Mouse (Mus musculus): ENCODE results near the gene Rgs11. TPM values are rescaled to one million over a fixed set of nuclear protein-coding genes. Genes with fewer than 3 reads are reported as not detected.

Gene Rgs11
- 0.28 and 0.46 TPM in 2 replicates for polyA plus RNA-seq (2012; rRNA removed)

DNA sequence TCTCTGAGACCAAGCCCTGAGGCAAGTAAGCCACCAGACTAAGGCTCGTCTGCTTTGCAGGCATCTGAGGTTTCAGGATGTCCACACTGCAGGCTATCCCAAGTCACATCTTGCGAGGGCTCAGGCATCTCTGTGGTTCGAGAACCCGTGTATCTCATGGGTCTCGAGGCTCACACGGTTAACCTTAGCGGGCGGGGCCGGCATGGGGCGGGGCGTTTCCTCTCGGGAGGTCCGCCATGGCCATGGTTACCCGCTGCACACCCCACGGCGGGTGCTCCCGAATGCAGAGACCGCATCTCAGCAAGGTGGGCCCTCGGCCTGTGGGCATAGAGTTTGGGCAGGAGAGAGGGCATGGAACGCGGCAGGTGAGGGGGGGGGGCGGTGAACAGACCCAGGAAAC lies at the start of gene Rgs11:
Gene Rgs11 (plus strand): TSS at position 215 of the 400 bp plus-strand sequence.

DNA sequence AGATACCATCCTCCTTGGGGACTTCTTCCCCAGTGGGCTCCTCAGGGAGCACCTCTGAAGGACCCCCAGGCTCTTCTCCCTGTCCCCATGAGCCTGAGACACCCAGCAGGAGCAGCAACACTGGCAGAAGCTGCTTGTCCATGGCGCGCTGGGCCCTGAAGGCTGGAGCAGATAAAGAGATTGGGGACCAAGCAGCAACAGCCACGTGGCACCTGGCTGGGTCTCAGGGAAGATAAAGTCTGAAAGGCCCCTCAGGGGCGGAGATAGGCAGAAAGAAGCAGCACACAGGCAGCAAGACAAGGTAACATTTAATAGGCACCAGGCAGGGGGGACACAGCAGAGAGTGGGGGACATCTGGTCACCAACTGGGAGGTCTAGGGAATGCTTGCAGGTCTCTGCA lies 3.9 kb upstream of the Rgs11 start, which contains the start of gene Pdia2:
Gene Pdia2 (minus strand): TSS at position 196 of the 400 bp plus-strand sequence.

DNA sequence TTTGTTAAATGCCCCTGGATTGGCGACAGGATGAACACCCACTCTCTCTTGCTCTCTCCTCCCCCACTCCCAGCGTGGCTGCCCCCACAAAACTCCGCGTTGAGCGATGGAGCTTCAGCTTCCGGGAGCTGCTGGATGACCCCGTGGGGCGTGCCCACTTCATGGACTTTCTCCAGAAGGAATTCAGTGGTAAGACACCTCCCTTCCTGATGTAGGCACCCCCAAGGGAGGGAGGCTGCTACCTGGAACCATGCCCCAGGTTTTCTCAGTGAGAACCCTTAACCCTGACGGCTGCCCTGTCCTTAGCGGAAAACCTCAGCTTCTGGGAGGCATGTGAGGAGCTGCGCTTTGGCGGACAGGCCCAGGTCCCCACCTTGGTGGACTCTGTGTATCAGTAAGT lies 4.9 kb downstream of the Rgs11 start, which contains the start of gene Arhgdig:
Gene Arhgdig (minus strand): TSS at position 101 of the 400 bp plus-strand sequence.

DNA sequence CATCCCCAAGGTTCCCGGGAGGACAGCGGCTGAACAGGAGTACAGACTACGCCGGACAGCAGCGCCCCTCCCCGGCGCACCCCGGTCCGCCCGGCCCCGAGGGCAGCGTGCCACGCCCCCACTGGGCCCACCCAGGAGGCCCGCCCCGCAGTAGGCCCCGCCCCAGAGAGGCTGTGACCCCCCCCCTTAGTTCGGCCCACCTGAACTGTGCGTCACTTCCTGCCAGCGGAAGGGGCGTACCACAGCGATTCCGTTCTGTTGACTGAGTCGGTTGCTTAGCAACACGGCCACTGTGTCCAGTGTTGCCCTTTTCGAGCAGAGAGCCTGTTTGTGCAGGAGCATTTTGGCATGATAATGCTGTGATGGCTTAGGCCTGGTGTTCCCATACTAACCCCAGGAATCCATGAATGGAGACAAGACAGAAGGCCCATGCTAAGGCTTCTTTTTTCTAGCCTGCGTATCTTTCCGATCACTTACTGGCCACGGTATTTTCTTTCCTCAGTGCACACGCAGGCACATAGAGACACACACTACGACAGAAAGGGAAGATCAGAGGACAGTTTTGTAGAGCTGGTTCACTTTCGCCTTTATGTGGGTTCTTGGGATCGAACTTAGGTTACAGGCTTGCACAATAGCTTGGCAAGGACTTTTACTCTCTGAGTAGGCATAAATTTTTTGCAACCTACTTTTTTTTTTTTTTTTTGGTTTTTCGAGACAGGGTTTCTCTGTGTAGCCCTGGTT lies 41.5 kb downstream of the Rgs11 start, which contains the start of gene Fam234a:
Gene Fam234a (minus strand): TSS at position 142 of the 741 bp plus-strand sequence.

DNA sequence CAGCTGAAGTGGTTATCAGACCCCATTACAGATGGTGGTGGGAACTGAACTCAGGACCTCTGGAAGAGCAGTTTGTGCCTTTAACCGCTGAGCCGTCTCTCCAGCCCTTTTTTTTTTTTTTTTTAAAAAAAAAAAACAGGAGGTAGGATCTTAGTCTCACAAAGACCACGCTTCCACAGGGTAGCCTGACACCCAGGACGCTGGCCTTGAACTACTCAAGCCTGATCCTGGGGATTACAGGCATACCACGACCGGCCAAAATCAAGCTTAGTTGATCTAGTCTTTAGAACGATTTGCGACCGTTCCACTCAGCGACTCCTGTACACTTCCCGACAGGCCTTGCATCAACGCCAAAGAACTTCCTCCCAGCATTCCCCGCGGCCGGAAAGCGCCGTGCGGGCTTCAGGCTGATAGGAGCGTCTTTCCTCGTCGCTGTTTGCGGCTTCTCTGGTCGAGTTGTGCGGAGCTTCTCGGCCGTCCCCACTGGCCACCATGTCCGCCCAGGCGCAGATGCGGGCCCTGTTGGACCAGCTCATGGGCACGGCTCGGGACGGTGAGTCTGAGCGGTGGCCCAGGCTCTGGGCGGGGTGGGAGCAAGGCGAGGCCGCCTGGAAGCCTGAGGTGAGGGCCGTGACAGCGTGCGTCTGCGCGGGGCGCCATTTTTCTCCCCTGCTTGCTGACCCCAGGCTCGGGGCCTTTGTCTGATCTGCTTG lies 49.9 kb downstream of the Rgs11 start, which contains the start of gene Luc7l:
Gene Luc7l (plus strand): TSS at position 358 of the 713 bp plus-strand sequence.

Other genes starting within 250 kb of the Rgs11 start
- gene Capn15, start 217.2 kb upstream of the Rgs11 start, polyA plus RNA-seq (2012; rRNA removed), result 6.4 and 7.9 TPM in 2 replicates
- gene Rab11fip3, start 133.4 kb upstream of the Rgs11 start, polyA plus RNA-seq (2012; rRNA removed), result 2.2 and 2.3 TPM in 2 replicates
- gene Decr2, start 112.6 kb upstream of the Rgs11 start, polyA plus RNA-seq (2012; rRNA removed), result 6.4 and 7.8 TPM in 2 replicates
- 48.3 and 52.3 TPM in 2 replicates for gene Nme4, start 107.3 kb upstream of the Rgs11 start, polyA plus RNA-seq (2012; rRNA removed)
- 2.7 and 2.9 TPM in 2 replicates for gene Tmem8, start 89.7 kb upstream of the Rgs11 start, polyA plus RNA-seq (2012; rRNA removed)
- gene Mrpl28, start 79.5 kb upstream of the Rgs11 start, polyA plus RNA-seq (2012; rRNA removed), result 50.9 and 59.1 TPM in 2 replicates
- 9.3 and 10.6 TPM in 2 replicates for gene Axin1, start 64.3 kb upstream of the Rgs11 start, polyA plus RNA-seq (2012; rRNA removed)
- 21.8 and 28.3 TPM in 2 replicates for gene Pdia2, start 3.9 kb upstream of the Rgs11 start, polyA plus RNA-seq (2012; rRNA removed)
- gene Arhgdig, start 4.8 kb downstream of the Rgs11 start, polyA plus RNA-seq (2012; rRNA removed), result 11.0 and 12.5 TPM in 2 replicates
- 5.2 and 6.4 TPM in 2 replicates for gene Fam234a, start 41.3 kb downstream of the Rgs11 start, polyA plus RNA-seq (2012; rRNA removed)
- gene Luc7l, start 49.9 kb downstream of the Rgs11 start, polyA plus RNA-seq (2012; rRNA removed), result 20.9 and 24.8 TPM in 2 replicates
- 0.08 and 0.09 TPM in 2 replicates for gene Neurl1b, start 211.9 kb downstream of the Rgs11 start, polyA plus RNA-seq (2012; rRNA removed)

Data from liver, embryonic 14 days (tissue).